Mouse (Mus musculus): ENCODE results near the gene Specc1. TPM values are rescaled to one million over a fixed set of nuclear protein-coding genes. Genes with fewer than 3 reads are reported as not detected.
A peak's percentile ranks its signal among the peaks of the same experiment; 100 is the strongest.

The Specc1 gene
- polyA plus RNA-seq, 1 experiment from 2014 or later, result 41.3 TPM

GRCm38 (mm10) chr11:62026345-62026815 lies 69.8 kb downstream of the Specc1 start:
- Histone ChIP-seq H3K9ac (no peak overlapping the region), H3K9me3 (replicated peaks) (no peaks in the 10 kb centered on the region), H3K27ac (no peak overlapping the region), H3K4me2 (no peak overlapping the region), H3K36me3 (peaks cover 30% of the 10 kb centered on the region), H3K4me3 (replicated peaks) (no peak overlapping the region), H3K4me1 (replicated peaks) (peaks cover 30% of the 10 kb centered on the region), H3K27me3 (no peaks in the 10 kb centered on the region)
- 78% methylated on average over 4 of the region's 4 CpGs for WGBS (ENCODE audit: insufficient replicate concordance)
- ATAC-seq (ENCODE audit: low read depth) (no peak), DNase-seq (no peak)

- Histone ChIP-seq H3K27ac (no peak overlapping the region), H3K4me2 (no peak overlapping the region), H3K36me3 (peaks cover 36% of the 10 kb centered on the region), H3K27me3 (no peaks in the 10 kb centered on the region), H3K9ac (no peak overlapping the region), H3K9me3 (replicated peaks) (no peaks in the 10 kb centered on the region), H3K4me1 (replicated peaks) (peaks cover 21% of the 10 kb centered on the region), H3K4me3 (replicated peaks) (no peak overlapping the region)
- DNase-seq (no peak), ATAC-seq (ENCODE audit: low read depth) (no peak)
- WGBS (ENCODE audit: insufficient replicate concordance), result 85% methylated on average over 6 of the region's 6 CpGs
Measured at GRCm38 (mm10) chr11:62027271-62027670, 70.7 kb downstream of the Specc1 start.

- ATAC-seq (ENCODE audit: low read depth) (no peak), DNase-seq (no peak)
- Histone ChIP-seq H3K4me2 (no peak overlapping the region), H3K36me3 (peaks cover 41% of the 10 kb centered on the region), H3K27me3 (no peaks in the 10 kb centered on the region), H3K4me1 (replicated peaks) (peaks cover 20% of the 10 kb centered on the region), H3K9ac (no peak overlapping the region), H3K27ac (no peak overlapping the region), H3K9me3 (replicated peaks) (no peaks in the 10 kb centered on the region), H3K4me3 (replicated peaks) (no peak overlapping the region)
- WGBS (ENCODE audit: insufficient replicate concordance), result 10% methylated on average over 2 of the region's 2 CpGs
Measured at GRCm38 (mm10) chr11:62027705-62028104, 71.1 kb downstream of the Specc1 start.

GRCm38 (mm10) chr11:62029171-62029570 lies 72.6 kb downstream of the Specc1 start:
- WGBS (ENCODE audit: insufficient replicate concordance), result 91% methylated on average over 9 of the region's 9 CpGs
- Histone ChIP-seq H3K27me3 (no peaks in the 10 kb centered on the region), H3K4me3 (replicated peaks) (no peak overlapping the region), H3K9me3 (replicated peaks) (no peaks in the 10 kb centered on the region), H3K9ac (no peak overlapping the region), H3K36me3 (peaks cover 42% of the 10 kb centered on the region), H3K4me1 (replicated peaks) (peaks cover 20% of the 10 kb centered on the region), H3K4me2 (no peak overlapping the region), H3K27ac (no peak overlapping the region)
- ATAC-seq (ENCODE audit: low read depth), result no peak
- no peak for DNase-seq

GRCm38 (mm10) chr11:62034564-62034963 lies 78.0 kb downstream of the Specc1 start:
- H3K9me3 ChIP-seq (replicated peaks), result no peaks in the 10 kb centered on the region
- H3K4me2 ChIP-seq, result no peak overlapping the region
- 69% methylated on average over 6 of the region's 6 CpGs for WGBS (ENCODE audit: insufficient replicate concordance)
- ATAC-seq (ENCODE audit: low read depth) (no peak), DNase-seq (no peak)
- H3K4me3 ChIP-seq (replicated peaks), result no peak overlapping the region
- H3K27ac ChIP-seq, result no peak overlapping the region
- peaks cover 79% of the 10 kb centered on the region for H3K36me3 ChIP-seq
- no peaks in the 10 kb centered on the region for H3K4me1 ChIP-seq (replicated peaks)
- H3K27me3 ChIP-seq, result no peaks in the 10 kb centered on the region
- no peak overlapping the region for H3K9ac ChIP-seq

- Histone ChIP-seq H3K4me3 (replicated peaks) (no peak overlapping the region), H3K36me3 (peaks cover 79% of the 10 kb centered on the region), H3K27me3 (no peaks in the 10 kb centered on the region), H3K27ac (no peak overlapping the region), H3K9me3 (replicated peaks) (no peaks in the 10 kb centered on the region), H3K4me1 (replicated peaks) (no peaks in the 10 kb centered on the region), H3K4me2 (no peak overlapping the region), H3K9ac (no peak overlapping the region)
- 90% methylated on average over 1 of the region's 1 CpGs for WGBS (ENCODE audit: insufficient replicate concordance)
- no peak for DNase-seq
- no peak for ATAC-seq (ENCODE audit: low read depth)
Measured at GRCm38 (mm10) chr11:62035220-62035619, 78.7 kb downstream of the Specc1 start.

GRCm38 (mm10) chr11:62040122-62040521 lies 83.6 kb downstream of the Specc1 start:
- Histone ChIP-seq H3K9ac (no peak overlapping the region), H3K27ac (no peak overlapping the region), H3K4me1 (replicated peaks) (no peaks in the 10 kb centered on the region), H3K4me2 (no peak overlapping the region), H3K4me3 (replicated peaks) (no peak overlapping the region), H3K9me3 (replicated peaks) (no peaks in the 10 kb centered on the region), H3K27me3 (no peaks in the 10 kb centered on the region), H3K36me3 (peaks cover 73% of the 10 kb centered on the region)
- WGBS (ENCODE audit: insufficient replicate concordance), result 76% methylated on average over 2 of the region's 2 CpGs
- DNase-seq (no peak), ATAC-seq (ENCODE audit: low read depth) (no peak)

- no peaks in the 10 kb centered on the region for H3K4me1 ChIP-seq (replicated peaks)
- H3K36me3 ChIP-seq, result peaks cover 59% of the 10 kb centered on the region
- no peak overlapping the region for H3K4me2 ChIP-seq
Measured at GRCm38 (mm10) chr11:62044627-62045026, 88.1 kb downstream of the Specc1 start.

GRCm38 (mm10) chr11:62045964-62046363 lies 89.4 kb downstream of the Specc1 start:
- Histone ChIP-seq H3K27me3 (no peaks in the 10 kb centered on the region), H3K36me3 (peaks cover 52% of the 10 kb centered on the region), H3K9ac (no peak overlapping the region), H3K9me3 (replicated peaks) (no peaks in the 10 kb centered on the region), H3K4me3 (replicated peaks) (no peak overlapping the region), H3K4me2 (no peak overlapping the region), H3K4me1 (replicated peaks) (peaks cover 9% of the 10 kb centered on the region; the same call in 1 of the 2 replicates), H3K27ac (no peak overlapping the region)
- ATAC-seq (ENCODE audit: low read depth), result no peak
- WGBS (ENCODE audit: insufficient replicate concordance), result 73% methylated on average over 2 of the region's 2 CpGs
- DNase-seq, result no peak

More at GRCm38 (mm10) chr11:62044627-62045026, 88.1 kb downstream of the Specc1 start:
- Histone ChIP-seq H3K9ac (no peak overlapping the region), H3K4me3 (replicated peaks) (no peak overlapping the region), H3K27me3 (no peaks in the 10 kb centered on the region), H3K9me3 (replicated peaks) (no peaks in the 10 kb centered on the region), H3K27ac (no peak overlapping the region)
- 52% methylated on average over 3 of the region's 3 CpGs for WGBS (ENCODE audit: insufficient replicate concordance)
- ATAC-seq (ENCODE audit: low read depth) (no peak), DNase-seq (no peak)

- ATAC-seq (ENCODE audit: low read depth) (no peak), DNase-seq (peak; percentile 49)
- 52% methylated on average over 9 of the region's 9 CpGs for whole genome bisulfite sequencing (ENCODE audit: insufficient replicate concordance)
- Histone ChIP-seq H3K9me3 (replicated peaks) (no peaks in the 10 kb centered on the region), H3K4me2 (no peak overlapping the region), H3K36me3 (peaks cover 57% of the 10 kb centered on the region), H3K27me3 (no peaks in the 10 kb centered on the region), H3K27ac (no peak overlapping the region), H3K4me1 (replicated peaks) (peaks cover 9% of the 10 kb centered on the region; the same call in 1 of the 2 replicates), H3K4me3 (replicated peaks) (no peak overlapping the region), H3K9ac (no peak overlapping the region)
Measured at GRCm38 (mm10) chr11:62047817-62048640, 91.5 kb downstream of the Specc1 start.

GRCm38 (mm10) chr11:62049170-62049569 lies 92.6 kb downstream of the Specc1 start:
- H3K9me3 ChIP-seq (replicated peaks), result no peaks in the 10 kb centered on the region
- H3K4me2 ChIP-seq, result no peak overlapping the region
- DNase-seq (no peak), ATAC-seq (ENCODE audit: low read depth) (no peak)
- H3K27ac ChIP-seq, result no peak overlapping the region
- no peak overlapping the region for H3K4me3 ChIP-seq (replicated peaks)
- H3K27me3 ChIP-seq, result no peaks in the 10 kb centered on the region
- H3K4me1 ChIP-seq (replicated peaks), result peaks cover 9% of the 10 kb centered on the region; the same call in 1 of the 2 replicates
- H3K36me3 ChIP-seq, result peaks cover 46% of the 10 kb centered on the region
- H3K9ac ChIP-seq, result no peak overlapping the region

All from liver, embryonic 13.5 days (tissue).